Mouse (Mus musculus) hematopoietic multipotent progenitor cell, adult 10-12 weeks (in vitro differentiated cells): ENCODE measurements around the gene Dcun1d3. TPM values are rescaled to one million over a fixed set of nuclear protein-coding genes. Genes with fewer than 3 reads are reported as not detected.

Source experiments
- polyA plus RNA-seq: library from polyadenylated mRNA; stranded (reverse); fragments of >175 nt; gene quantifications from 2 replicates; pipeline ENCODE4 v1.2.3, GENCODE M21; 2012; ENCODE audit warnings: low replicate concordance

The Dcun1d3 gene
- polyA plus RNA-seq = 3.8 and 7.8 TPM in 2 replicates

GRCm38 (mm10) chr7:119895639-119896512 lies at the start of gene Dcun1d3, which contains the start of gene Lyrm1:
TSS of gene Dcun1d3 (minus strand) at chr7:119896298.
TSS of gene Lyrm1 (plus strand) at chr7:119895861.

Other genes with a start within 250 kb of the Dcun1d3 start
- gene Acsm4, start 206.3 kb downstream of the Dcun1d3 start, polyA plus RNA-seq = not detected in 2 replicates
- gene Thumpd1, start 175.5 kb downstream of the Dcun1d3 start, polyA plus RNA-seq = 21.2 and 42.4 TPM in 2 replicates
- not detected in 2 replicates for gene Acsm3, start 135.4 kb downstream of the Dcun1d3 start, polyA plus RNA-seq
- 2.1 and 5.1 TPM in 2 replicates for gene Rexo5, start 102.3 kb downstream of the Dcun1d3 start, polyA plus RNA-seq
- gene Eri2, start 102.2 kb downstream of the Dcun1d3 start, polyA plus RNA-seq = 0.15 and 0.46 TPM in 2 replicates
- gene Lyrm1, start 437 bp downstream of the Dcun1d3 start, polyA plus RNA-seq = 1.1 and 1.5 TPM in 2 replicates
- not detected in 2 replicates for gene Dnah3, start 199.0 kb upstream of the Dcun1d3 start, polyA plus RNA-seq
- gene Tmem159, start 206.1 kb upstream of the Dcun1d3 start, polyA plus RNA-seq = 1.2 and 2.2 TPM in 2 replicates
- gene Zp2, start 249.0 kb upstream of the Dcun1d3 start, polyA plus RNA-seq = not detected in 2 replicates